Mouse (Mus musculus): ENCODE measurements around the gene 1700067K01Rik.

Gene 1700067K01Rik

GRCm38 (mm10) chr8:84046505-84046904 is 45.2 kb downstream of the 1700067K01Rik start:
- DNase-seq (ENCODE audit: low read depth in 1 of 2, low spot score in 2 of 2): no peak

GRCm38 (mm10) chr8:84048171-84048570 is 46.9 kb downstream of the 1700067K01Rik start:
- no peak for DNase-seq (ENCODE audit: low read depth in 1 of 2, low spot score in 2 of 2)

DNA sequence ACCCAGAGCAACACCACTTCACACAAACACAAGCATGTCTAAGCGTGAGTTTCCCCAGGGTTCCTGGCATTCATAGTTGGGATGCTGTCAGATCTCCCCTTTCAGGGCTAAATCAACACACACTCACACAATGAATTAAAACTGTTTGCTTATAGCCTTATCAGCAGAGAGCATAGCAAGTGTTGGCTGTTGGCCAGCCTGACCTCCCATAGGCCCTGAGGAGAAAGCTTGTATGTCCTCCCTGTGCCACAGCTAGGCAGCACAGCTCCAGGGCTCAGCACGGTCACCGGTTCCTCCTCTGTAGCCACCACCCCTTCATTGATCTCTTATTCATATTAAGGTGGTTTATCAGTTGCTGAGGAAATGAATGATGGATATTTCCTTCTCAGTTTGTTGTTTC is 51.4 kb downstream of the 1700067K01Rik start:
- DNase-seq (ENCODE audit: low read depth in 1 of 2, low spot score in 2 of 2): no peak

DNA sequence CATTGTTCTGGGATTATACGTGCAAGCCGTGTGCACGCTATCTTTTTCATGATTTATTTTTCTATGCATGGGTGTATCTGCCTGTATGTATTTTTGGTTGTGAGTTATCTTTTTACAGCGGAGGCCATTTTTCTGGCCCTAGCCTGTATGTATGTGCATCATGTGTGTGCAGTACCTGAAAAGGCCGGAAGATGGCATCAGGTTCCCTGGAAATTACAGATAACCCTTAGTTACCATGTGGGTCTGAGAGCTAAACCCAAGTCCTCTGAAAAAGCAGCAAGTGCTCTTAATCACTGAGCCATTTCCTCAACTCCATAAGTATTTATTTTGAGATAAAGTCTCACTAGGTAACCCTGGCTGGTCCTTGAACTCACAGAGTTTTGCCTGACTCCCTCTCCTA is 51.9 kb downstream of the 1700067K01Rik start:
- DNase-seq (ENCODE audit: low read depth in 1 of 2, low spot score in 2 of 2): no peak
